Mouse (Mus musculus) neural tube, embryonic 14.5 days (tissue): ENCODE measurements at regions not wholly inside any gene's neighbourhood (a gene's known extent, or its start where the extent isn't known, plus 50 kb on each side); places are given as distances from the start of the nearest gene placed in this dataset.

Experiments used
- ATAC-seq: fragments of 200-750 bp; cut with Nextera tagmentation; 2 replicates; pipeline ENCODE4 v1.8.0; 2017; ENCODE audit warnings: low read depth, mild to moderate bottlenecking, moderate TSS enrichment, moderate library complexity
- H3K27ac ChIP-seq: fragments of 300-500 bp; sonication (generic); 2 replicates; pipeline ENCODE4 v1.5.1; 2014; ENCODE audit warnings: low read depth, mild to moderate bottlenecking, control low read depth, low read length, moderate library complexity, mixed read lengths
- H3K27me3 ChIP-seq: fragments of 300-500 bp; sonication (generic); 2 replicates; pipeline ENCODE4 v1.6.1; 2014; ENCODE audit warnings: low read length; ENCODE audit not compliant: control insufficient read depth, insufficient read depth
- H3K36me3 ChIP-seq: fragments of 300-500 bp; sonication (generic); 2 replicates; pipeline ENCODE4 v1.6.1; 2014; ENCODE audit warnings: low read length, mixed read lengths; ENCODE audit not compliant: control insufficient read depth, insufficient read depth
- H3K4me1 ChIP-seq: fragments of 300-500 bp; sonication (generic); 2 replicates; pipeline ENCODE4 v1.6.1; 2014; ENCODE audit warnings: low read length; ENCODE audit not compliant: control insufficient read depth, insufficient read depth
- H3K4me2 ChIP-seq: fragments of 300-500 bp; sonication (generic); 2 replicates; pipeline ENCODE4 v1.6.1; 2014; ENCODE audit warnings: mild to moderate bottlenecking, low read depth, low read length, control low read depth
- H3K4me3 ChIP-seq: fragments of 300-500 bp; sonication (generic); 2 replicates; pipeline ENCODE4 v1.5.1; 2014; ENCODE audit warnings: low read depth, low read length, control low read depth, mixed read lengths
- H3K9ac ChIP-seq: fragments of 300-500 bp; sonication (generic); replicated peaks from 2 replicates; pipeline ENCODE4 v1.6.1; 2014; ENCODE audit warnings: low read depth, mild to moderate bottlenecking, control low read depth, low read length, mixed read lengths
- H3K9me3 ChIP-seq: fragments of 300-500 bp; sonication (generic); 2 replicates; pipeline ENCODE4 v1.6.1; 2016; ENCODE audit warnings: low read length; ENCODE audit not compliant: control insufficient read depth
- WGBS: fragments of 180-500 bp; shearing (Covaris S2); extraction: QIAGEN DNeasy Blood & Tissue Kit; methylation state at CpG from one replicate; pipeline ENCODE4 v1.1.7; 2014; 5-methylcytosine and 5-hydroxymethylcytosine counted together

GRCm38 (mm10) chr7:78123386-78123785 lies 614.4 kb downstream of the Ntrk3 start:
- H3K4me2 ChIP-seq = no peak overlapping the region
- 73% methylated on average over 1 of the region's 1 CpGs for WGBS
- no peaks in the 10 kb centered on the region for H3K9me3 ChIP-seq
- H3K27me3 ChIP-seq = no peaks in the 10 kb centered on the region
- no peak for ATAC-seq
- no peaks in the 10 kb centered on the region for H3K36me3 ChIP-seq
- H3K4me1 ChIP-seq = no peaks in the 10 kb centered on the region
- no peak overlapping the region for H3K27ac ChIP-seq
- H3K9ac ChIP-seq = no peak overlapping the region
- no peak overlapping the region for H3K4me3 ChIP-seq

DNA sequence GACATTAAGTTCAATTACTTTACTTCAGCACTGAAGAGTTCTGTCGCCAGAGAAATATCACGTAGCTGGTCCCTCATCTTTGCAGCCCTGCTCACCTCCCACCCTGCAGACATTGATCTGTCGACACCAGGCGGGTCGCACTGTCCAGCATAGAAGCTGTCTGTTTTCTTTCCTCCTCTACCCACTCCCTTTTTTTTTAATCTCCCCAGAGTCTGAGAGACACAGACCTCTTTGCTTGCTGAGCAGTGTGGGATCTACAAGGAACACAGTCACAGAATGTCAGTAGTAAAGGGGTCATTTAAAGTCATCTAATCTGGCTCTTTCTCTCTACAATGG lies 616.7 kb downstream of the Ntrk3 start:
- no peaks in the 10 kb centered on the region for H3K36me3 ChIP-seq
- H3K4me3 ChIP-seq = no peak overlapping the region
- H3K9ac ChIP-seq = no peak overlapping the region
- H3K27me3 ChIP-seq = no peaks in the 10 kb centered on the region
- no peak overlapping the region for H3K4me2 ChIP-seq
- WGBS = 73% methylated on average over 5 of the region's 5 CpGs
- no peaks in the 10 kb centered on the region for H3K4me1 ChIP-seq
- ATAC-seq = no peak
- no peak overlapping the region for H3K27ac ChIP-seq
- no peaks in the 10 kb centered on the region for H3K9me3 ChIP-seq

DNA sequence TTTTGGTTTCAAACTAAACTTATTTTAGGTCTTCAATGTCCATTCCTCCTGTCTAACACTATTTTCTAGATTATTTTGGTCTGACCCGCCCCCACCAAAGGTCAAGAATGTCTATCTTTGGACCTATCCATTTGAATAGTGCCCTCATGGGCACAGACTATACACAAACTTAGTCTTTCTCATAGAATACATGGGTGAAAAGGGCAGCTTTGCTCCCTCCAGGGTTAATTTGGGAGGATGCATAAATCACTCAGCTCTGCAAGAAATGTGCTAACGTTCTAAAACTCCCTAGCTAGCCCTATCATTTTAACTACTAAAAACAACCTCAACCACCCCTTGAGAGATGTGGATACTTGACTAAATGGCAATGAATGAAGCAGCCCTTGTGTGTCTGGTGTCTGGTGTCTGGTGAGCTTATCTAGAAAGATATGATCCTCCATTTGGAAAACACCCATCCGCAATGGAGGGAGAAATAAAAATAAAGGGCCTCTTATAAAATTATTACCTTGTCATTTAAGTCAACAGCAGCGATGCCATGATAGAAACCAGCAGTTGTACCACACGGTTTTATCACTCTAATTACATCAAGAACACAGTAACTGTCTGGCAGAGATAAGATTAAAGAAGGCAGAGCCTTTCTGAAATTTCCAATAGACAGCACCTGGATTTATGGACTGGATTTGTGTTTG lies 617.2 kb downstream of the Ntrk3 start:
- Histone ChIP-seq H3K4me2 (no peak overlapping the region), H3K9me3 (no peaks in the 10 kb centered on the region), H3K27ac (no peak overlapping the region), H3K4me1 (no peaks in the 10 kb centered on the region), H3K36me3 (no peaks in the 10 kb centered on the region), H3K4me3 (no peak overlapping the region), H3K27me3 (no peaks in the 10 kb centered on the region), H3K9ac (no peak overlapping the region)
- 60% methylated on average over 5 of the region's 5 CpGs for WGBS
- ATAC-seq = no peak

GRCm38 (mm10) chr7:78119809-78120208 lies 618.0 kb downstream of the Ntrk3 start:
- no peak overlapping the region for H3K4me2 ChIP-seq
- H3K9ac ChIP-seq = no peak overlapping the region
- ATAC-seq = no peak

DNA sequence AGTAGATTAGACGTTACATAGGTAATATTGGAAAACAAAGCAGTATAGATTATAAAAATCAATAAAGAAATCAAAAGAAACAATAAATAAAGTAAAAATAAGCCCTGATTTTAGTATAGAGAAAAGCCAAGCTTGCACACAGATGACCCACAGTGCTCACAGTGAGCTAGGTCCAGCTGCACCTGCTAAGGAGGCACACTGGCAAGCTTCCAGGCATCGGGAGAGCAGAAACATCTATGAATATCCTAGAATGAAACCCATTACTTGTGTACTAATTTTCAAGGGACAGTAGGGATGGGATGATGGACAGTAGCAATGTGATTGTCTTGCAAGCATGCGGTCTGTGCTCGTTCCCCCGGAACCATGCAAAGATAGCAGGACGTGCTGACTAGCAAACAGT lies 626.5 kb downstream of the Ntrk3 start:
- no peak overlapping the region for H3K27ac ChIP-seq
- no peak for ATAC-seq
- H3K4me3 ChIP-seq = no peak overlapping the region
- H3K4me2 ChIP-seq = no peak overlapping the region
- WGBS = 84% methylated on average over 6 of the region's 6 CpGs
- H3K9ac ChIP-seq = no peak overlapping the region
- H3K27me3 ChIP-seq = no peaks in the 10 kb centered on the region
- H3K4me1 ChIP-seq = no peaks in the 10 kb centered on the region
- H3K36me3 ChIP-seq = no peaks in the 10 kb centered on the region
- H3K9me3 ChIP-seq = no peaks in the 10 kb centered on the region

More at GRCm38 (mm10) chr7:78119809-78120208, 618.0 kb downstream of the Ntrk3 start:
- Histone ChIP-seq H3K27me3 (no peaks in the 10 kb centered on the region), H3K27ac (no peak overlapping the region), H3K4me1 (no peaks in the 10 kb centered on the region), H3K9me3 (no peaks in the 10 kb centered on the region), H3K36me3 (no peaks in the 10 kb centered on the region), H3K4me3 (no peak overlapping the region)
- 96% methylated on average over 1 of the region's 1 CpGs for WGBS

DNA sequence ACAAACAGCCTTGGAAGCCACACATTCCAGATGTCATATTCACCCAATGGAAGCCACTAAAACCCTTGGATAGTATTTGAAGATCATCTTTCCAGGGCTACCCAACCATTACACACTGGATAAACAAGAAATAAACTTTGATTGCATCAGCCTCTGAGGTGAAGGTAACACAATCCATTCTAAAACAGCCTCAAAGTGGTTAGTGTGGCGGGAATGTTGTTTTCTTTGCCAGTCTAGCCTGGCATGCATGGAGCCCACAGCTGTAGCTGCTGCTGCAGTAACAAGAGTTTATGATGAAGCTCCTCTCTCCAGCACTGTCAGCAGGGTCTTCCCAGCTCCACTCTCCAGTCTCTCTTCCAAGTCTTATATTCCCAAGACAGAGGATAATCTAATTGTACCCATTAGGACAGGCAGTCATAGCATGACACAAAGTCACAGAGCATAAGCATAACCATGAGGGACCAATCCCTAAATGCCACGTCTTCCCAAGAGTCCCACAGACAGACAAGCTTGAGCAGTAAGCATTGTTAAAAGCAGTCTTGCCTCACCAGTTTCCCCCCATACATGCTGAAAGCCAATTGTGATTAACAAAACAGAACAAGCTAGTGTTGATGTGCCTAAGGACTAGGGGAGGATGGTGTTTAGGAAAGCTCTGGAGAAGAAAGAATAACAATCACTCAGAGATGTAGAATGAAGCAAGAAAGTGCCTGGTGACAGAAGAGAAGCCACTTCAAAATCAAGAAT lies 634.1 kb downstream of the Ntrk3 start:
- no peaks in the 10 kb centered on the region for H3K9me3 ChIP-seq
- H3K4me1 ChIP-seq = no peaks in the 10 kb centered on the region
- H3K4me2 ChIP-seq = no peak overlapping the region
- WGBS = 77% methylated on average over 2 of the region's 2 CpGs
- H3K27me3 ChIP-seq = no peaks in the 10 kb centered on the region
- ATAC-seq = no peak
- no peaks in the 10 kb centered on the region for H3K36me3 ChIP-seq
- H3K9ac ChIP-seq = no peak overlapping the region
- no peak overlapping the region for H3K4me3 ChIP-seq
- no peak overlapping the region for H3K27ac ChIP-seq

GRCm38 (mm10) chr7:78102396-78102795 lies 635.4 kb downstream of the Ntrk3 start:
- 83% methylated on average over 3 of the region's 3 CpGs for WGBS
- no peaks in the 10 kb centered on the region for H3K9me3 ChIP-seq
- ATAC-seq = no peak

GRCm38 (mm10) chr7:78086566-78087008 lies 651.2 kb downstream of the Ntrk3 start:
- H3K9ac ChIP-seq = no peak overlapping the region
- 61% methylated on average over 4 of the region's 4 CpGs for WGBS
- no peaks in the 10 kb centered on the region for H3K4me1 ChIP-seq
- H3K27ac ChIP-seq = no peak overlapping the region
- H3K9me3 ChIP-seq = no peaks in the 10 kb centered on the region
- ATAC-seq = peak; percentile 24; the same call in 1 of the 2 replicates
- H3K4me3 ChIP-seq = no peak overlapping the region
- H3K4me2 ChIP-seq = no peak overlapping the region; the same call in 1 of the 2 replicates
- H3K27me3 ChIP-seq = no peaks in the 10 kb centered on the region
- no peaks in the 10 kb centered on the region for H3K36me3 ChIP-seq

More at GRCm38 (mm10) chr7:78102396-78102795, 635.4 kb downstream of the Ntrk3 start:
- Histone ChIP-seq H3K27me3 (no peaks in the 10 kb centered on the region), H3K9ac (no peak overlapping the region), H3K4me1 (no peaks in the 10 kb centered on the region), H3K4me2 (no peak overlapping the region), H3K36me3 (no peaks in the 10 kb centered on the region), H3K27ac (no peak overlapping the region), H3K4me3 (no peak overlapping the region)

- H3K4me2 ChIP-seq = no peak overlapping the region; the same call in 1 of the 2 replicates
- H3K27me3 ChIP-seq = no peaks in the 10 kb centered on the region
- peak; percentile 56; the same call in 1 of the 2 replicates for ATAC-seq
- H3K4me1 ChIP-seq = no peaks in the 10 kb centered on the region
- H3K9ac ChIP-seq = no peak overlapping the region
- H3K9me3 ChIP-seq = no peaks in the 10 kb centered on the region
- H3K27ac ChIP-seq = no peak overlapping the region
- 35% methylated on average over 11 of the region's 11 CpGs for WGBS
- H3K4me3 ChIP-seq = no peak overlapping the region
- no peaks in the 10 kb centered on the region for H3K36me3 ChIP-seq
These were observed 651.8 kb downstream of the Ntrk3 start for GRCm38 (mm10) chr7:78085783-78086565.
